Mouse (Mus musculus) heart, adult 2 months (tissue): ENCODE data around the gene Prox1.

Experiments used
- CTCF ChIP-seq: fragments of 200-600 bp; IDR thresholded peaks from 2 replicates; pipeline ENCODE4 v1.8.1; 2022; ENCODE audit warnings: antibody characterized with exemption, mild to moderate bottlenecking, moderate library complexity
- POLR2A ChIP-seq: fragments of 200-500 bp; IDR thresholded peaks from 2 replicates; pipeline ENCODE4 v1.6.1; 2011; ENCODE audit warnings: mild to moderate bottlenecking, low read depth, low read length, control low read depth; ENCODE audit not compliant: insufficient read depth

- TF ChIP-seq CTCF, result no peak
- no peak for TF ChIP-seq POLR2A
Measured at GRCm38 (mm10) chr1:190204378-190205070, 34.0 kb upstream of the Prox1 start.
